Mouse (Mus musculus) liver, embryonic 16.5 days (tissue): ENCODE measurements around the gene Ano1. TPM values are rescaled to one million over a fixed set of nuclear protein-coding genes. Genes with fewer than 3 reads are reported as not detected.

Experiments
- ATAC-seq: fragments of 200-750 bp; cut with Nextera tagmentation; 2 replicates; pipeline ENCODE4 v1.8.0; 2017; ENCODE audit warnings: low read depth, mild to moderate bottlenecking, moderate number of reproducible peaks, moderate library complexity
- H3K27ac ChIP-seq: fragments of 300-500 bp; sonication (generic); 2 replicates; pipeline ENCODE4 v1.5.1; 2014; ENCODE audit warnings: mild to moderate bottlenecking, low read length
- H3K27me3 ChIP-seq: fragments of 300-500 bp; sonication (generic); 2 replicates; pipeline ENCODE4 v1.6.1; 2014; ENCODE audit warnings: low read depth, low read length, mixed read lengths; ENCODE audit not compliant: control insufficient read depth, insufficient read depth
- H3K36me3 ChIP-seq: fragments of 300-500 bp; sonication (generic); 2 replicates; pipeline ENCODE4 v1.6.1; 2014; ENCODE audit warnings: mild to moderate bottlenecking; ENCODE audit not compliant: control insufficient read depth, insufficient read depth
- H3K4me1 ChIP-seq: fragments of 300-500 bp; sonication (generic); 2 replicates; pipeline ENCODE4 v1.6.1; 2014; ENCODE audit warnings: low read depth, low read length, mixed read lengths; ENCODE audit not compliant: control insufficient read depth
- H3K4me2 ChIP-seq: fragments of 300-500 bp; sonication (generic); 2 replicates; pipeline ENCODE4 v1.6.1; 2014; ENCODE audit warnings: low read depth, low read length, mixed read lengths
- H3K4me3 ChIP-seq: fragments of 300-500 bp; sonication (generic); 2 replicates; pipeline ENCODE4 v1.5.1; 2014; ENCODE audit warnings: low read depth, mild to moderate bottlenecking, low read length
- H3K9ac ChIP-seq: fragments of 300-500 bp; sonication (generic); 2 replicates; pipeline ENCODE4 v1.6.1; 2014; ENCODE audit warnings: low read depth, low read length
- H3K9me3 ChIP-seq: fragments of 300-500 bp; sonication (generic); replicated peaks from 2 replicates; pipeline ENCODE4 v1.6.1; 2016; ENCODE audit warnings: low read length; ENCODE audit not compliant: control insufficient read depth
- WGBS: fragments of 180-500 bp; shearing (Covaris S2); extraction: QIAGEN DNeasy Blood & Tissue Kit; methylation state at CpG from one replicate; pipeline ENCODE4 v1.1.7; 2014; ENCODE audit not compliant: insufficient replicate concordance; 5-methylcytosine and 5-hydroxymethylcytosine counted together
- polyA plus RNA-seq: library from polyadenylated mRNA; unstranded; fragments of >200 nt; fragmentation: Nextera tagmentation; extraction: Ambion mirVana; gene quantifications from 2 replicates; pipeline ENCODE4 v1.2.1, GENCODE M21; 2015

Ano1 gene
- polyA plus RNA-seq, 1 experiment from 2014 or later, result 1.3 TPM

DNA sequence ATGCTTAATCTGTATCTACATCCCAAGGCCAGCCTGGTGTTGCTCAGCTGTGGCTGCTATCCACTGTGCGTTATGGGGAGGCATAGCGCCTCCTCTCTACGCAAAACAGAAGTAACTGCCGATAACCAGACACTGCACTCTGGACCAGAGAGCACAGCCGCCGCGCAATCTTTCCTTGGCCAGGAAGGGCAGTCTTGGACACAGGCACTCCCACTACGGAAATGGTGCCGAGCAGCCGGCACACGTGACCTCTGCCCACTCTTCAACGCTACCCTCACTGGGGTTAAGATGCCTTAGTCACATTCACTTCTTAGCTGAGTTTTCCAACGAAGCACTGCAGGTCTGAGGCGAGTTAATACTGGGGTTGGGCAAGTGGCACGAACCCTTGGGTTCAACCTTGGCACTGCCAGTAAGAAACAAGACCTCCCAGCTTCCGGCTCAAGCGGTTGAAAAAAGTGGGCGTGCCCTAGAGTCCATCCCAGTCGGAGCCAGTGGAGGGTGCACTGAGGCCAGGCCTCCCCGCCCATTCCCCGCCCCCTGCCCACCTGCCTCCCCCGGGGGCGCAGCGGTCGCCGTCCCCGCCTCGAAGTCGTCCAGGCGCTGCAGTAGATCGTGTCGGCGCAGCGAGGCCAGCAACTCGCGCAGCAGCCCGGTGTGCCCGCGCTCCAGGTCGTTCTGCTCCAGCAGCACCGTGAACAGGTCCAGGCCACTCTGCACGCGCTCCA, 170.1 kb downstream of the Ano1 start:
- H3K9ac ChIP-seq, result peak overlapping the region; percentile 72
- peak; percentile 88 for ATAC-seq
- WGBS, result under 1% methylated on average over 42 of the region's 43 CpGs
- peaks cover 12% of the 10 kb centered on the region for H3K4me1 ChIP-seq
- no peaks in the 10 kb centered on the region for H3K27me3 ChIP-seq
- no peaks in the 10 kb centered on the region for H3K9me3 ChIP-seq
- peak overlapping the region; percentile 85 for H3K4me2 ChIP-seq
- peak overlapping the region; percentile 82 for H3K4me3 ChIP-seq
- H3K36me3 ChIP-seq, result no peaks in the 10 kb centered on the region
- H3K27ac ChIP-seq, result peak overlapping the region; percentile 88

DNA sequence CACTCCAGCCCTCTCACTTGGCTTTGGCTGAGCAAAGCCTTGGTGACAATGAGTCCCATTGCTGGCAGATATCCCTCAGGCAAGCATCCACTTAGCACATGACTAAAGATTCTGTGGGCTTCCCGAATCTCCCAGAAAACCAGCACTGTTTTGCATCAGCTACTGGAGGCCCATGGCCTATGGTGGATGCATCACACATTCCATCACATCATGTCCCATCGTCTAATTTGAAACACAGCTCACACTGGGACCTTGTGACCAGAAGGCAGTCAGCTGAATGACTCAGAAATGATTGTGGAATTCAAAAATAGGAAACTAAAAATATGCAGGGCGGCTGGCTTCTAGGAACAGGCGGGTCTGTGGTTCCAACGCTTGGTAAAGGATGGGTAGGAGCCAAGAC, 173.9 kb downstream of the Ano1 start:
- no peaks in the 10 kb centered on the region for H3K27me3 ChIP-seq
- H3K9ac ChIP-seq, result no peak overlapping the region
- H3K36me3 ChIP-seq, result no peaks in the 10 kb centered on the region
- ATAC-seq, result no peak
- 70% methylated on average over 5 of the region's 5 CpGs for WGBS
- no peak overlapping the region for H3K27ac ChIP-seq
- H3K4me3 ChIP-seq, result no peak overlapping the region
- H3K4me1 ChIP-seq, result peaks cover 9% of the 10 kb centered on the region
- no peak overlapping the region for H3K4me2 ChIP-seq
- no peaks in the 10 kb centered on the region for H3K9me3 ChIP-seq

DNA sequence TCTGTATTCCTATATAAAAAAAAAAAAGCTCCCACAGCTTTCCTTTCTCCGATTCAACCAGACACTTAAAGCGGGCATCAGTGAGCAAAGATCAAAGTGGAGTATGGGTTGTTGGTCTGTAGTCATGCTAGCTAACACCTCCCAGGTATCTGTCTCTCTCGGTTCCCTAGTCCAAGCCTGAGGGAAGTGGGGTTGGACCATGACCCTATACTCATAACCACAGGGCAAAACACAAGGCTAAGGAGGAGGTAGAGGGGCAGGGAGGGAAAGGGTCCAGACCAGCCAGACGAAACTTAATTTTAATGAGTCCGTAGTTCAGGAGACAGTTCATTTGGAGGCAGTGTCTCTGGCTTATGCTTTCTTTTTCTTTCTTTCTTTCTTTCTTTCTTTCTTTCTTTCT, 179.5 kb downstream of the Ano1 start:
- no peaks in the 10 kb centered on the region for H3K4me1 ChIP-seq
- 69% methylated on average over 5 of the region's 5 CpGs for WGBS
- no peaks in the 10 kb centered on the region for H3K27me3 ChIP-seq
- no peak overlapping the region for H3K9ac ChIP-seq
- H3K9me3 ChIP-seq, result no peaks in the 10 kb centered on the region
- no peak overlapping the region for H3K27ac ChIP-seq
- no peak overlapping the region for H3K4me2 ChIP-seq
- H3K4me3 ChIP-seq, result no peak overlapping the region
- no peak for ATAC-seq
- no peaks in the 10 kb centered on the region for H3K36me3 ChIP-seq

DNA sequence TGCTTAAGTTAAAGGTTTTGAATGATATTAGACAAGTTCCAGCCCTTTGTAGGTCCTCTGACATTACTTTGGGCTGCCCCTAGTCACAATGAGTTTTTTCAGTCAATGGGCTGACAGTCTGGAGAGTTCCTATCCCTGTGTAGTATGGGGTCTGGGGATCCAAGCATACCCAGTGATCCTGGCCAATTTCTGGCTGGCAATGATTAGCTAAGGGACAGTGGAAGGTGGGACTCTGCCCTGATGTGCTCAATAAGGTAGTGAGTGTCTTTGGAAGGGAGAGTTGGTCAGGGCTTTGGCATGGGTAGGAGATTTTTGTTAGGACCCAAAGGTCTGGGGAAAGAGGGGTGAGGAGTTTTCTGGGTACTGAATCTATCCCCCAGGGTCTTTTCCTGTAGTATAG, 180.2 kb downstream of the Ano1 start:
- no peak overlapping the region for H3K9ac ChIP-seq
- H3K4me3 ChIP-seq, result no peak overlapping the region
- H3K27me3 ChIP-seq, result no peaks in the 10 kb centered on the region
- no peak overlapping the region for H3K27ac ChIP-seq
- H3K9me3 ChIP-seq, result no peaks in the 10 kb centered on the region
- H3K36me3 ChIP-seq, result no peaks in the 10 kb centered on the region
- H3K4me2 ChIP-seq, result no peak overlapping the region
- no peak for ATAC-seq
- no peaks in the 10 kb centered on the region for H3K4me1 ChIP-seq

DNA sequence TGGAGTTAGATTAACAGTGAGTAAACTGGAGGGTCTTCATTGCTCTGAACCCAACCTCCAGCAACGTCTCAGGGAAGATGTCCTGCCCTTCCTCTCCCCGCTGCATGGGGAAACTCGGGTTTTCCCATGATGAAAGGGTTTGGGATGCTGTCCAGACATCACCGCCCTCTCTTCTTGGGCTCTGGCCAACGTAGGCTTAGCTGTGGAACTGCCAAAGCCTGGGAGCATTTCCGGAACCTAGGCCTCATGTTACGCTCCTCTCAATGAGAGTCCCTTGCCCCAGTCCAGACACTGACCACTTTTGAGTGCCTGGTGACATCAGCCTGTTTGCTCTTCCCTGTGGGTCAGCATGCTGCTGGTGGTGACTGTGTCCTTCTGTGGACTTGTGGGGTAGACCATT, 182.3 kb downstream of the Ano1 start:
- Histone ChIP-seq H3K36me3 (no peaks in the 10 kb centered on the region), H3K4me1 (no peaks in the 10 kb centered on the region), H3K4me2 (no peak overlapping the region), H3K4me3 (no peak overlapping the region), H3K9ac (no peak overlapping the region), H3K27me3 (no peaks in the 10 kb centered on the region; the same call in 1 of the 2 replicates), H3K27ac (no peak overlapping the region), H3K9me3 (no peaks in the 10 kb centered on the region)
- no peak for ATAC-seq
- 63% methylated on average over 7 of the region's 7 CpGs for WGBS

DNA sequence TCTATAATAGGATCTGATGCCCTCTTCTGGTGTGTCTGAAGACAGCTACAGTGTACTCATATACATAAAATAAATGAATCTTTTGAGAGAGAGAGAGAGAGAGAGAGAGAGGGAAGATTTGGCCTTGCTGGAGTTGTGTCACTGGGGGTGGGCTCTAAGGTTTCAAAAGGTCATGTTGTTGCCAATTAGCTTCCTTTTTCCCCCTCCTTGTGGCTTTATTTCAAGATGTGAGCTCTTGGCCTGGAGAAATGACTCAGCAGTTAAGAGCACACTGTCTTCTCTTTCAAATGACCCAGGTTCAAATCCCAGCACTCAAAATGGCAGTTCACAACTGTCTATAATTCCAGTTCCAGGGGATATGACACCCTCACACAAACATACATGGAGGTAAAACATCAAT, 183.7 kb downstream of the Ano1 start:
- Histone ChIP-seq H3K4me3 (no peak overlapping the region), H3K9ac (no peak overlapping the region), H3K4me2 (no peak overlapping the region), H3K27ac (no peak overlapping the region), H3K36me3 (no peaks in the 10 kb centered on the region), H3K9me3 (no peaks in the 10 kb centered on the region), H3K27me3 (no peaks in the 10 kb centered on the region; the same call in 1 of the 2 replicates), H3K4me1 (no peaks in the 10 kb centered on the region)
- ATAC-seq, result no peak

DNA sequence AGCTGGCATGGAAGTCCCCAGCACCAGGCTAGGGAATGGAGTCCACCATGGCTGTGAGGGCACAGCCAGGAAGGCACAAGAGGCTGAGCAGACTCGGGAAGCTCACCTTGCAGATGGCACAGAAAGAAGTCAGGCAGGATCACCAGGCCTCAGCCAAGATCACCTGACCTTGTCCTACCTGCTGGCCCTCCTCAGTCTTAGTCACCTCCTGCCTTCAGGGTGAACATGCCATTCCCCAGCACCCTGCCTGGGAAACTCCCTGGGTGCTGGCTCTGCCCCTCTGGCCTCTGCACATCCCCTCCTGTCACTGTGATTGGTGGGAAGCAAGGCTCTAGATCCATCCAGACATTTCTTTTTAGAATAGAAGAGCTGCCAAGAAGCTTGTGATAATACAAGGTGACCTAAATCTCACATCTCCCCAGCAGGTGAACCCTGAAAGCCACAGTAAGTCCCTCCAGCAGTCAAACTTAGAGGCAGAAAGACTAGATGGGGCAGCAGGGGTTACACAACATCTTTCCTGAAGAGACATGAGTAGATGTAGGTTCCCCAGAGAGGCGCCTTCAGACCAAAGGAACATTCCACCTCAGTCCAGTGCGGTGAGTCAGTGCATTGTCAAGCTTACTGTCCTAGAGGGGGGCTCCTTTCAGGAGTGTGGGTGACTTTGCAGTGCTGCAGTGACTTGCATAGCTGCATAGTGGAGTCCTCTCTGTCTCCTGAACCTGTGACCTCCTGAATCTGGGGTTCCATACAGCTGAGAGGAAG, 184.7 kb downstream of the Ano1 start:
- H3K4me2 ChIP-seq, result no peak overlapping the region
- no peaks in the 10 kb centered on the region for H3K4me1 ChIP-seq
- H3K9me3 ChIP-seq, result no peaks in the 10 kb centered on the region
- H3K9ac ChIP-seq, result no peak overlapping the region
- 52% methylated on average over 3 of the region's 3 CpGs for WGBS
- no peak for ATAC-seq
- no peak overlapping the region for H3K27ac ChIP-seq
- H3K4me3 ChIP-seq, result no peak overlapping the region
- no peaks in the 10 kb centered on the region for H3K36me3 ChIP-seq
- H3K27me3 ChIP-seq, result no peaks in the 10 kb centered on the region; the same call in 1 of the 2 replicates

DNA sequence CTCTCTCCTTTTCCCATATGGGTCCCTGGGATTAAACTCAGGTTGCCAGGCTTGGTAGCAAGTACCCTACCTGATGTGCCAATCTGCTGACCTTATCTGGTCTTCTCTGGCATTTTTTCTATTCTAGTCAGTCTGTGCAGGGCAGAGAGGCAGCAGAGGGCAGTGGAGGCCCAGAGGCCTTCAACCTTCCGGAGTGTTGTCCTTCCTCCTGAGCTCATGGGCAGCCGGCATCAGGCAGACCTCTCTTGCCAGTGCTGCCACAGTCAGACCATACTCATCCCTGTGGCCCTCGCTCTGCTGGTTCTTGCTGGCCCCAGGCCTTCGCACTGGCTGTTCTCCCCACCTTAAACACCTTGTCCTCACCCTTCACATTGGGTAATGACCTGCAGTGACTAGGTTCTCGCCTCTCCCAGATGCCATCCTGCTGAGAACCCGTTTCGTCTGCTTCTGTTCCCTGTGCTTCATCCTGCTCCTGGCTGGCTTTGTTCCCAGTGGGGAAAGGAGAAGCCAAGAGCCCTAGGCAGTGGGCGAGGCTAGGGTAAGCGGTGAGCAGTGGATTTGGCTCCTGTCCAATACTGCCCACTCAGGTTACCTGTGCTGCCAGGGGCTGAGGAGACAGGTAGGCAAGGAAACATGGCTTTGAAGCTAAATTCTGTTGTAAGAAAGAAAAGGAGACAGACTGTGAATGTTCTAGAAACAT, 188.2 kb downstream of the Ano1 start:
- no peaks in the 10 kb centered on the region for H3K4me1 ChIP-seq
- H3K27ac ChIP-seq, result no peak overlapping the region
- H3K4me2 ChIP-seq, result no peak overlapping the region
- ATAC-seq, result no peak
- no peak overlapping the region for H3K9ac ChIP-seq
- WGBS, result 58% methylated on average over 9 of the region's 9 CpGs
- no peaks in the 10 kb centered on the region for H3K9me3 ChIP-seq
- H3K27me3 ChIP-seq, result no peaks in the 10 kb centered on the region; the same call in 1 of the 2 replicates
- H3K4me3 ChIP-seq, result no peak overlapping the region
- no peaks in the 10 kb centered on the region for H3K36me3 ChIP-seq

DNA sequence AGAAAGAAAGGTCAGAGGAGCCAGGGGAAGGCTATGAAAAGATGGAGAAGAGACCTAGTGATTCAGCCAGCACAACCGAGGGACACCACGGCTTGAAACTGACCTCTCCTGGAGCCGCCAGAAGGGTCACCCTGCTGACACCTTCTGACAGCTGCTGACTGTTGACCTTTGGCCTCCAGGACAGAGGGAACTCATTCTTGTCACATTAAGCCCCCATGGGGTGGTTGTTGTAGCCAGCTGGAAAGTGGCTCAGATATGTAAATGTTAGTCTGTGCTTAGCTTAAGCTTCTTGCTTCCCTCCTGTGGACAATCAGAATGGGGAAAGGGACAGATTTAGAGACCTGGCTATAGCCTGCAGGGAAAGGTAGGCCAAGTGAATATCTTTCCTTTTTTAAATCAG, 189.8 kb downstream of the Ano1 start:
- Histone ChIP-seq H3K27me3 (no peaks in the 10 kb centered on the region; the same call in 1 of the 2 replicates), H3K9me3 (no peaks in the 10 kb centered on the region), H3K36me3 (no peaks in the 10 kb centered on the region), H3K4me1 (no peaks in the 10 kb centered on the region), H3K9ac (no peak overlapping the region), H3K4me2 (no peak overlapping the region), H3K27ac (no peak overlapping the region), H3K4me3 (no peak overlapping the region)
- 29% methylated on average over 3 of the region's 3 CpGs for WGBS
- ATAC-seq, result no peak
